Mouse (Mus musculus) kidney, embryonic 16.5 days (tissue): Measurements from ENCODE around the gene Islr. TPM values are rescaled to one million over a fixed set of nuclear protein-coding genes. Genes with fewer than 3 reads are reported as not detected.
"Not testable (repeated sequence)": the region's sequence is repeated elsewhere in the genome, so short reads cannot be mapped to it uniquely, and the experiment has no call there.

Experiments used
- ATAC-seq: fragments of 200-750 bp; cut with Nextera tagmentation; 2 replicates; pipeline ENCODE4 v1.8.0; 2017; ENCODE audit warnings: moderate TSS enrichment; ENCODE audit not compliant: low FRiP score, low TSS enrichment
- H3K27ac ChIP-seq: fragments of 300-500 bp; sonication (generic); 2 replicates; pipeline ENCODE4 v1.5.1; 2014; ENCODE audit warnings: low read length
- H3K27me3 ChIP-seq: fragments of 300-500 bp; sonication (generic); 2 replicates; pipeline ENCODE4 v1.6.1; 2014; ENCODE audit warnings: low read length, control low read depth, mixed read lengths; ENCODE audit not compliant: insufficient read depth
- H3K36me3 ChIP-seq: fragments of 300-500 bp; sonication (generic); 2 replicates; pipeline ENCODE4 v1.6.1; 2014; ENCODE audit warnings: low read length, control low read depth, mixed read lengths; ENCODE audit not compliant: insufficient read depth
- H3K4me1 ChIP-seq: fragments of 300-500 bp; sonication (generic); 2 replicates; pipeline ENCODE4 v1.6.1; 2014; ENCODE audit warnings: low read length, control low read depth, mixed read lengths; ENCODE audit not compliant: insufficient read depth
- H3K4me2 ChIP-seq: fragments of 300-500 bp; sonication (generic); replicated peaks from 2 replicates; pipeline ENCODE4 v1.6.1; 2014; ENCODE audit warnings: low read depth, low read length
- H3K4me3 ChIP-seq: fragments of 300-500 bp; sonication (generic); 2 replicates; pipeline ENCODE4 v1.5.1; 2014; ENCODE audit warnings: mild to moderate bottlenecking, low read length
- H3K9ac ChIP-seq: fragments of 300-500 bp; sonication (generic); replicated peaks from 2 replicates; pipeline ENCODE4 v1.6.1; 2014; ENCODE audit warnings: low read length
- H3K9me3 ChIP-seq: fragments of 300-500 bp; sonication (generic); 2 replicates; pipeline ENCODE4 v1.6.1; 2016; ENCODE audit warnings: low read length, control low read depth
- WGBS: fragments of 180-500 bp; shearing (Covaris S2); extraction: QIAGEN DNeasy Blood & Tissue Kit; methylation state at CpG from one replicate; pipeline ENCODE4 v1.1.7; 2014; 5-methylcytosine and 5-hydroxymethylcytosine counted together
- polyA plus RNA-seq: library from polyadenylated mRNA; unstranded; fragments of >200 nt; fragmentation: Nextera tagmentation; extraction: Ambion mirVana; gene quantifications from 2 replicates; pipeline ENCODE4 v1.2.1, GENCODE M21; 2015

Gene Islr
- polyA plus RNA-seq = 94.8 and 96.1 TPM in 2 replicates

GRCm38 (mm10) chr9:58203516-58204447 is at the start of gene Islr, which contains the start of gene Islr2:
Gene Islr, minus strand, starts transcription at chr9:58204306.
Gene Islr2, minus strand, starts transcription at chr9:58204319.
- Histone ChIP-seq H3K4me1 (peaks cover 25% of the 10 kb centered on the region), H3K9me3 (no peaks in the 10 kb centered on the region), H3K27ac (no peak within 1 kb of the TSS), H3K4me3 (peak within 1 kb of the TSS; percentile 39), H3K27me3 (peaks cover 50% of the 10 kb centered on the region), H3K9ac (peak within 1 kb of the TSS; percentile 29; the same call in 1 of the 2 replicates), H3K4me2 (peak within 1 kb of the TSS; percentile 50), H3K36me3 (no peaks in the 10 kb centered on the region)
- ATAC-seq = peak; percentile 74
- 2% methylated on average over 42 of the region's 42 CpGs for WGBS

- H3K9me3 ChIP-seq, ATAC-seq, H3K27me3 ChIP-seq: not testable (repeated sequence)
- H3K4me1 ChIP-seq = peaks cover 13% of the 10 kb centered on the region
- peak overlapping the region; percentile 76 for H3K27ac ChIP-seq
- 56% methylated on average over 5 of the region's 5 CpGs for WGBS
- peaks cover 16% of the 10 kb centered on the region for H3K36me3 ChIP-seq
- H3K4me2 ChIP-seq = peak overlapping the region; percentile 89
- peak overlapping the region; percentile 86 for H3K9ac ChIP-seq
- peak overlapping the region; percentile 82 for H3K4me3 ChIP-seq
Observed at GRCm38 (mm10) chr9:58253805-58254122, 49.7 kb upstream of the Islr start.

- peaks cover 16% of the 10 kb centered on the region for H3K36me3 ChIP-seq
- under 1% methylated on average over 31 of the region's 31 CpGs for WGBS
- H3K27me3 ChIP-seq = no peaks in the 10 kb centered on the region
- peak; percentile 96 for ATAC-seq
- H3K4me3 ChIP-seq = peak within 1 kb of the TSS; percentile 82
- H3K27ac ChIP-seq = peak within 1 kb of the TSS; percentile 76
- H3K4me2 ChIP-seq = peak within 1 kb of the TSS; percentile 89
- no peaks in the 10 kb centered on the region for H3K9me3 ChIP-seq
- H3K9ac ChIP-seq = peak within 1 kb of the TSS; percentile 86
- peaks cover 18% of the 10 kb centered on the region for H3K4me1 ChIP-seq
Observed at GRCm38 (mm10) chr9:58253033-58253804, 49.1 kb upstream of the Islr start, which contains the start of gene Stoml1. Gene Stoml1, plus strand, starts transcription at chr9:58253164.

GRCm38 (mm10) chr9:58250730-58251129 is 46.6 kb upstream of the Islr start:
- H3K4me3 ChIP-seq, H3K9ac ChIP-seq, H3K27me3 ChIP-seq, H3K9me3 ChIP-seq, H3K36me3 ChIP-seq, ATAC-seq, H3K4me2 ChIP-seq: not testable (repeated sequence)
- H3K27ac ChIP-seq = peak overlapping the region; percentile 92; the same call in 1 of the 2 replicates
- WGBS = 93% methylated on average over 1 of the region's 1 CpGs
- peaks cover 40% of the 10 kb centered on the region for H3K4me1 ChIP-seq

GRCm38 (mm10) chr9:58250322-58250721 is 46.2 kb upstream of the Islr start:
- H3K4me2 ChIP-seq = peak overlapping the region; percentile 88
- WGBS = 74% methylated on average over 8 of the region's 8 CpGs
- H3K27me3 ChIP-seq = no peaks in the 10 kb centered on the region
- no peak for ATAC-seq
- H3K4me3 ChIP-seq = no peak overlapping the region
- H3K9me3 ChIP-seq = no peaks in the 10 kb centered on the region
- peak overlapping the region; percentile 84 for H3K9ac ChIP-seq
- H3K27ac ChIP-seq = peak overlapping the region; percentile 92
- H3K4me1 ChIP-seq = peaks cover 40% of the 10 kb centered on the region
- H3K36me3 ChIP-seq = no peaks in the 10 kb centered on the region

GRCm38 (mm10) chr9:58249592-58250192 is 45.6 kb upstream of the Islr start, which contains the start of gene Pml:
Gene Pml, minus strand, starts transcription at chr9:58249786.
- H3K27ac ChIP-seq = peak within 1 kb of the TSS; percentile 92
- H3K4me3 ChIP-seq = peak within 1 kb of the TSS; percentile 74
- under 1% methylated on average over 16 of the region's 16 CpGs for WGBS
- peak within 1 kb of the TSS; percentile 88 for H3K4me2 ChIP-seq
- no peaks in the 10 kb centered on the region for H3K36me3 ChIP-seq
- no peaks in the 10 kb centered on the region for H3K9me3 ChIP-seq
- H3K4me1 ChIP-seq = peaks cover 40% of the 10 kb centered on the region
- peak within 1 kb of the TSS; percentile 84 for H3K9ac ChIP-seq
- no peaks in the 10 kb centered on the region for H3K27me3 ChIP-seq
- ATAC-seq = peak; percentile 67

- H3K27ac ChIP-seq = peak overlapping the region; percentile 92
- peak overlapping the region; percentile 74 for H3K4me3 ChIP-seq
- H3K4me2 ChIP-seq = peak overlapping the region; percentile 88
- 0 out of 2 replicates have a peak, but pooled peaks cover under 1% of the 10 kb centered on the region for H3K36me3 ChIP-seq
- H3K9ac ChIP-seq = peak overlapping the region; percentile 84
- WGBS = 26% methylated on average over 7 of the region's 7 CpGs
- H3K27me3 ChIP-seq = no peaks in the 10 kb centered on the region
- H3K9me3 ChIP-seq = no peaks in the 10 kb centered on the region
- H3K4me1 ChIP-seq = peaks cover 42% of the 10 kb centered on the region
- no peak for ATAC-seq
Observed at GRCm38 (mm10) chr9:58248746-58249413, 44.8 kb upstream of the Islr start.

GRCm38 (mm10) chr9:58247064-58247759 is 43.1 kb upstream of the Islr start:
- Histone ChIP-seq H3K4me3 (peak overlapping the region; percentile 37), H3K4me1 (peaks cover 47% of the 10 kb centered on the region), H3K27ac (peak overlapping the region; percentile 84), H3K36me3 (peaks cover 5% of the 10 kb centered on the region; the same call in 1 of the 2 replicates), H3K9me3 (no peaks in the 10 kb centered on the region), H3K4me2 (peak overlapping the region; percentile 88), H3K9ac (peak overlapping the region; percentile 70), H3K27me3 (no peaks in the 10 kb centered on the region)
- 8% methylated on average over 25 of the region's 25 CpGs for WGBS
- ATAC-seq = peak; percentile 75
